Mouse (Mus musculus): ENCODE data around the gene Kif6. TPM values are rescaled to one million over a fixed set of nuclear protein-coding genes. Genes with fewer than 3 reads are reported as not detected.

The Kif6 gene
- total RNA-seq, 2 experiments from 2014 or later, result 1.4 to 2.2 TPM

DNA sequence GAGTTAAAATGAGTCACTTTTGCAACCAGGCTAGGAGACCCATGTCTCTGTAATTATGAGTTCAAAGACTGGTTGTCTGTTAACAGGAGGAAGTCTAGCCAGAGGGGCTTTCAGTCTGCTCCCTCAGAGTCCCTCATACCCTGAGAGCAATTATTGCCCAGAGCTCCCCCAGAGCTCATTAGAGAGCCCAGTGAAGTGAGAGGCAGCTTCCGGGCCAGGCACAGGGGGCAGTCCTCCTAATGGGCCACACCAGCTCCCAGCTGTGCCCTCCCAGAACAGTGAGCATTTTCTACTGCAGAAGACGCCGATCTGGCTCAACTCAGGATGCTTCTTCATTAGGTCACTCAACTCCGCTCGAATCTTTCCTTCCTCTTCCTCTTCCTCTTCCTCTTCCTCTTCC lies 201.8 kb downstream of the Kif6 start:
- DNase-seq (ENCODE audit: low spot score in 2 of 2), result no peak
- intact Hi-C loops (cut with DNase I), result no loop called here

DNA sequence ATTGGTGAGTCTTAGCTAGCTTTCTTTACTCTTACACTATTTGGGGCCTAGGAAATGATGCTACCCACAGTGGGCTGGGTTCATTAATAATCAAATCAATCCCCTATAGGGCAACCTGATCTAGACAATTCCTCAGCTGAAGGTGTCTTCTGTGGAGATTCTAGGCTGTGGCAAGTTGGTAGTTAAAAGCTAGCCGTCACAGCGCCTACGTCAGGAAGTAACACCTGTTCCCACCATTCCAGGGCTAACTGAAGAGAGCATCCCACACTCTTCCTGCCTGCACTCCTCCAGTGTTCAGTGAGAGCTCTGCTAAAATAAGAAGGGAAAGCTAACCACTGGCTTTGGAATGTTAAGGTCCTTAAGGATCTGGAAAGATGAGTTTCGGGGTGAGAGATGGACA lies 205.3 kb downstream of the Kif6 start:
- peak; percentile 49 to 90 for DNase-seq (ENCODE audit: low spot score in 2 of 2)
- intact Hi-C loops (cut with DNase I), result loop anchor here (1.0 to 5.0 kb wide), 2 partner anchors 62 to 154 kb away; no protein-coding TSS in a partner anchor

DNA sequence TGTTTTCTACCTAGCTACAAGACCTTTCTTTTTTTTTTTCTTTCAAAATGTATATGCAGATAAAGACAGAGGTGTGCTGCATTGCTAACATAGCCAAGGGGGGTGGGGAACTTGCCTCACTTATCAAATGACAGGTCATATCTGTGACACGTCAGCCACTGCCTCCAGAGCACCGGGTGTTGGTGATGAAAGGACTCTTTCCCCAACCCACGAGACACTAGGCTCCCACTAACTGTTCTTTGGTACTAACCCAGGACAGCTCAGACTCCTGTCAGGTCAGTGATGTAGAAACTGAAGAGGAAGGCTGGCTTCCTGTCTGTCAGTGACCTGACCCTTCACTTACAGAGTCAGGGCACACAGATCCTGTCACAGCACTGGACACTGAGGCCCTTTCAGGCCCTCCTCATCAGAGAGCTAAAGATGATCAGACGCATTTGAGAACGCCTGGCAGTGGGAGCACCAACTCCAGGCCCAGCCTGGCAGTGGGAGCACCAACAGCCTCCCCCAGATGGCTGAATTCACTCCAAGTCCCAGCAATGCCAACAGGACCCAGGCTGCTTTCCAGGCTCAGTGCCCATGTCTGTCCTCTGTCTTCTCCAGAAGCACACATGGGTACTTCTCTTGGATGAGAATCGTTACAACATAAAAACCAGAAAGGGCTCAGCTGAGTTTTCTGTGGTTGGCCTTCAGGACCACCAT lies 209.4 kb downstream of the Kif6 start:
- peak in 1 of 2 experiments; percentile 40 for DNase-seq (ENCODE audit: low spot score in 2 of 2)
- intact Hi-C loops (cut with DNase I), result loop anchor here (5.0 kb wide), 1 partner anchor 58 kb away; no protein-coding TSS in a partner anchor

DNA sequence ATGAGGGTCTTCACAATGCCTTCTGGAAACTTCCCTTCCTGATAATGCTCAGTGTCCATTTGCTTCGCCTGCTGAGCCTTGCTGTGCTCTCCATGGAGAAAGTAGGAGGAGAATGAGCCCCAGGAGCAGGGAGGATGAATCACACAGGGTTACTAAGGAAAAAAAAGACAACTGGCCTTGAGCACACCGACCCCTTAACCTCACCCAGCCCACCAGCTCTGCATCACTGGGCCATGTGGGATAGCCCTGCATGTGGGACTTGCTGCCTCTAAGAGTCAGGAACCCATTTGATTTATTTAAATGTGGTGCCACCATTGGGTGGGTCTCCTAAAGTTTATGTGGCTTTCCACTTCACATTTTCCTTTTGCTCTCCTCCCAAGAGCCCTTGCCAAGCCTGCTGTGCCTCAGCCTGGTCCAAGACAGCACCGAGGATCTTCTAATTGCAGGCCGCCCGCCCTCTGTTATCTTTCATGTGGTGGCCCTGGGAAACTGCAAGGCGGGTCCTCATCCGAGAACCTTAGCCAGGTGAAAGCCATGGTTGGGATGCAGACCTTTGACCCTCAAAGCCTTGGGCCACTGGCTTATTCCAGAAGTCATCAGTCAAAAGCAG lies 210.0 kb downstream of the Kif6 start:
- intact Hi-C loops (cut with DNase I), result loop anchor here (5.0 kb wide), 1 partner anchor 57 kb away; no protein-coding TSS in a partner anchor
- no peak for DNase-seq (ENCODE audit: low spot score in 2 of 2)

DNA sequence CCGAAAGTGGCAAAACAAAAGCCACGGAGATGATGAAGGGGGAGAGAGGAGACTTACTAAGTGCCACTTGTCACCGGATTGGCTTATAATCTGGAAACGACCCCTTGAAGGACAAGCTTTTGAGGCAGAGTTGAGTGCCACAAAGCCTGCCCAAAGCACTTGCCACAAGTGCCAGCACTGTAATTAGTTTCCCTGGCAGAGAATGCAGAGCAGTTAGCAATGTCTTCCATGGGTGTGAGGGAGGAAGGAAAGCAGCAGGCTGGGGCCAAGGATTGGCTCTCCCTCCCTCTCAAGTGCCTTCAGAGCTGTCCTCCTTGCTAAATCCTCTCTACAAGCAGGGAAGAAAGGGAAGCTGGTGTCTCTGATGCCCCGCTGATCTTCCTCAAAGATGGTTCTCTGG lies 210.9 kb downstream of the Kif6 start:
- intact Hi-C loops (cut with DNase I), result no loop called here
- peak in 1 of 2 experiments; percentile 22 for DNase-seq (ENCODE audit: low spot score in 2 of 2)

DNA sequence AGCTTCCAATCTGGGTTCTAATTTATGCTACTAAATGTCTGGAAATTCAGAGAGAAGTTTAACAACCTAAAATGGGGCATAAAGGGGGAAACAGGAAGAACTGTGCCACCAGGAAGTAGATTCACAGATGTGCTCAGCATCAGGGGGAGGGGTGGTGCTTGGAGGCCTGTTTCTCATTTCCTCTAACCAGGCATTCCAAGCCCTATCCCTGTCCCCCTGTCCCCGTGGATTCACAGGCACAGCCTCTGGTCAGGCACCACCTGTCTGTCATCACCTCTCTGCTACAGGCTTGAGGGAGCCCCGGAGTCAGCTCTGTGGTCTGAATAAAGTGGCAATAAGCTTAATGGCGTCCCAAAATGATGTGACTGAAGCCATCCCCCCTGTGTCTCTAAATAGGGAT lies 216.8 kb downstream of the Kif6 start:
- no peak for DNase-seq (ENCODE audit: low spot score in 2 of 2)
- intact Hi-C loops (cut with DNase I), result no loop called here

DNA sequence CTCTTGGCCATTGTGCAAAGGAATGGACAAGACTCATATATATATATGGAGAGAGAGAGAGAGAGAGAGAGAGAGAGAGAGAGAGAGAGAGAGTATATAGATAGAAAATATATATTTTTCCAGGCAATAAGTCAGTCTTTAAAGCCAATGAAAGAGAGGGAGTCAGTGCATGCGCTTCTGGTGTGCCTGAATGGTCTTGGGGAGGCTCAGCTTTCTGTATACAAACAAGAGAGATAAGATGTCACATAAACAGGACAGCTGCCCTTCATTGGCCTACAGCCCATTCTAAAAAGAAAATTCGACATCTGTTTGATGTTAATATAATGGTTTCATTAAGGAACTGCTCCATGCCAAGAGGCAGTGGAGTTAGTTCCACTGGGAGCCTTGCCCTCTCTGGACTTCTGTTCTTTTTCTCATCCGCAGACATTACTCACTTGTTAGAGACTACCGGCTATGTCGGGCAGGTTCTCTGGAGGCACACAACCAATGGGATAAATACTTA lies 219.2 kb downstream of the Kif6 start:
- intact Hi-C loops (cut with DNase I), result no loop called here
- no peak for DNase-seq (ENCODE audit: low spot score in 2 of 2)

DNA sequence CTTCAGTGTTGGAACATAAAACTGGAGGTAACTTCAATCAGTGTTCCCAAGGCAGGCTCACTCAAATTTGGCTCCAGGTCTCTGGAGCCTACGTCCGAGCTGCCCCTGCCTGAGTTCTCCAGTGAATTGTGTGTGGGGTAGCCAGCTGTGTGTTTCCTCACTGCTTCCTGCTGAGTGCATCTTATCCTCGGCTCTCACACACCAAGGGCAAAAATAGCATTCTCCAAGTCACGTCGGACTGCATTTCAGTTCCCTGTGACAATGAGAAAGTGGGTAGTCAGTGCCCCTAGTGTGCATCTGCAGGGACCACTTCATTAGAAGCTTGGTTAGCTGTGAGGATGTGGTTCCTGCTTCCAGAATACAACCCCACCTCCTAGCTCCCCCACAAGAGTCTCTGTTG lies 222.5 kb downstream of the Kif6 start:
- no peak for DNase-seq (ENCODE audit: low spot score in 2 of 2)
- intact Hi-C loops (cut with DNase I), result no loop called here

DNA sequence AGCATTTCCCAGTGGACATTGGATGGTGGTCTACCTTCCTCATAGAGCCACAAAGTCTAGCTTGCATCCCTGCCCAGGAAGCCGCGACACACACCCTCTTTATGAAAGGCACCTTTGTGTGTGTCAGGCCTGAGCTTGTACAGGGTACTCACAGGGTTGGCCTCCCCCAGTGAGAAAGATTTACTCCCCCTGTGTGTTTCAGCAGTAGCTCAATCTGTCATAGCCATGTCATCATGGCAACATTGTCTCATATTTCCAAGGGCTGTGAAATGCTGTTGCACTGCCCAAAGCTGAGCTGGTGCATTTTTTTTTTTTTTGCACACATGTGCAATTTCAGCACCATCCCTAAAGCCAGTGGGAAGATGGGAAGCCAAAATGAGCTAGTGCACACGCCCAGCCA lies 224.3 kb downstream of the Kif6 start:
- DNase-seq (ENCODE audit: low spot score in 2 of 2), result no peak

DNA sequence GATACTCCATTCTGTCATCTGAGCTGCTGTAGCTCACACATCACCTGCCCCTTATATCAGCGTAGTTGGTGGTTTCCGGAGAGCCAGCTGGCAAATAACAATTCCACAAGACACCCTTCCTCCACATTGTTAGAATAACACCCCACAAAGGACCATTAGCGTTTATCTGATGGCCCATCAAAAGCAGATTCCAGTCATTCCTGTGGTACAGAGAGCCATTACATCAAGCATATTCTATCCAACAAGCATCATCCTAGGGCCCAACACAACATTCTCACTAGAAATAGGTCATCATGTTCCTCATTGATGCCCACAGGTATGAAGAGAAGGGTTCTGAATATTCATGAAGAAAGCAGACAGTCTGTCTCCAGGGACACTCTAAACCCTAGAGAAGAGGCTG lies 236.3 kb downstream of the Kif6 start:
- intact Hi-C loops (cut with DNase I), result no loop called here
- DNase-seq (ENCODE audit: low spot score in 2 of 2), result no peak

More for the DNA sequence above, 224.3 kb downstream of the Kif6 start:
- intact Hi-C loops (cut with DNase I), result no loop called here

DNA sequence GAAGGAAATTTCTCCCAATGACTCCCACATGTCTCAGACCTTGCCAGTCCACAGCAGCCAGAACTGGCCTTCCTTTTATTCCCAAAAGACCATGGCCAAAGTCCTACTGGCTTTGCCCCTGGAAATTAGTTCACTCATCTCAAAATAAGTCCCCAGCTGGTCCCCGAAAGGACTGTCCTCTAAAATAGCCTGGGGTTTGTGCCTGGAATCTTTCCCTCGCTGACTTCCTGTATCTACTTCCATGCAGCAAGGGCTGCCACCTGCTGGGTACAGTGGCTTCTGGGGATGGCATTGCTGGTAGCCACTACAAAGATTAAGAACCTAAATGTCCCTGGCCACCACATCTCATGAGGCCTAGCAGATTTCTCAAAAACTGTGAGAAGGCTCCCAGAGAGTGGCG lies 237.2 kb downstream of the Kif6 start:
- DNase-seq (ENCODE audit: low spot score in 2 of 2), result peak; percentile 24 to 41
- intact Hi-C loops (cut with DNase I), result no loop called here

DNA sequence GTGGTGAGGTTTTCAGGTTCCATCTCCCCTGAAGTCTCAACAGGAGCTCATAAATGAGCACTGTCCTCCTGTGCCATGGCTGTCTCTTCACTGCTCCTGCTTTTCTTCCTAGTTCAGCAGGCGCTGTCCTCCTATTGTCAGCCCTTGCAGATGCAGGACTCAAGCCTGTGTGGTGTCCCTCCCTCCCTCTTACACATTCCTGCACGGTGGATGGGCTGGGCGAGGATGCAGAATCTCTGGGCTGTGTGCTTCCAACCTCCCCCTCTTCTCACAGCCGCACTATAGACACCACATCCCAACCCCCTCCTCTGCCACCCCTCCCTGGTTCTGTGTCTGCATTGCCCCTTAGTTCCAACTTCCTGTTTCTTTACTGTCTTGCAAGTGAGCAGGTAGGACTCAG lies 240.8 kb downstream of the Kif6 start:
- intact Hi-C loops (cut with DNase I), result no loop called here
- DNase-seq (ENCODE audit: low spot score in 2 of 2), result no peak

DNA sequence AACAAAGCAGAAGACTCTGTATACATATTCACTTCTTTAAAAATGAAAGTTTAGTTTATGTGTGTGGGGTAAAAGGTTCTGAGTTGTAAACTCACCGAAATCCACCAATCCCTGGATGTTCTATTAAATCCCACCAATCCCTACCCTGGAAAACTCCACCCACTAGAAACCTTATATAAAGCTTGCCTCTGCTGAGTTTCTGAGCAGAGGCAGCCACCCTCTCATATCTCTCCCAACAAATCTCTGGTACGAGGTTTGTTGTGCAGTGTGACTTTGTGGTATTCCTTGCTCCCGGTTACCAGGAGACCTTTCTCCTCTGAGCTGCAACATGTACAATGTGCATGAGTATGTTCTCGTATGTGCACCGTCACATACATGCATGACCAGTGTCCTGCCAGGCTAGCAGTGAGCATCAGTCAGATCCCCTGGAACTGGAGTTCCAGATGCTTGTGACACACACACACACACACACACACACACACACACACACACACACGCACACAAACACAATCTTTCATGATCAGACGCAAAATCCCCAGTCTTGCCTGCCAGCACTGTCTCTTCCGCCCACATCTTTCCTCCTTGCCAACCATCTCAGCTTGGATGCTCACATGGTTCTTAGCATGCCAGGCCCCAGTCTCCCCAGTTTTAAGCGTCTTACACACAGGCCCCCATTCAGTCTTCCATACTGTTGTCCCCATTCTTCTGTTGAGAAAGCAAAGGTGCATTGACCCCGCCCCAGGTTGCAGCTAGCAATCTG lies 245.3 kb downstream of the Kif6 start:
- intact Hi-C loops (cut with DNase I), result no loop called here
- DNase-seq (ENCODE audit: low spot score in 2 of 2), result peak; percentile 38 to 78

DNA sequence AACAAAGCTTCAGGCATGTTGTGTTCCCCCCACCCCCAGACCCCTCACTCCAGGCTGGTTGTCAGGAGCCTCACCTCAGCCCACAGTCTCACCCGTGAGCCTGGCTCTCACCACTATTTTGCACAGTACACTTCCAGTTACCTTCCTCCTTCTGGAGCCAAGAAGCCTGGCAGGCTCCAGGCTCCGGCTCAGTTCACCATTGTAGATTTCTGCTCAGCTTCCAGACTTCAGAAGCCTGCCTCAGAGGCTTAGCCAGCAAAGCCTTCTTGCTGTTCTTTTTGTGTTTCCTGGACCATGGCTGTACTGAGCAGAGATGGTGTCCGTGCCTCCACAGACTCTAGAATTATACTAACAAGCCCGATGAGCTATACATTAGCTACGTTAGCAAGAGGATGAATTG lies 248.7 kb downstream of the Kif6 start:
- peak in 1 of 2 experiments; percentile 51 for DNase-seq (ENCODE audit: low spot score in 2 of 2)
- intact Hi-C loops (cut with DNase I), result no loop called here

DNA sequence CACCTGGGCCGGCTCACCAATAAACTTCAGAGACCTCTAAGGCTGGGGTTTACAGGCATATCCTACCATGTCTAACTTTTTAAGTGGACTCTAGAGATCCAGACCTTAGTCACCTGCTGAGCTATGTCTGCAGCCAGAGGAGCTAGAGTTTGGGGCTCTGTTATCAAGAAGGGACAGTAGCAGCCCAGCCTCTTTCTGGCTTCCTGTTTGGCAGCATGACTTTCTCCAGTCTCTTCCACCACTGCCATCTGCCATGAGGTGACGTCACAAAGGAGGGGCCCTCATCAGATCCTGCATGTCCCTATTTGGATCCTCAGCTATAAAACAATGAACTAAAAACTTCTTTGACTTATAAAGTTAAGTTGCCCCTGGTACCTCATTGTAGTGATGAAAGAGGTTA lies 250.7 kb downstream of the Kif6 start:
- intact Hi-C loops (cut with DNase I), result no loop called here
- DNase-seq (ENCODE audit: low spot score in 2 of 2), result no peak

DNA sequence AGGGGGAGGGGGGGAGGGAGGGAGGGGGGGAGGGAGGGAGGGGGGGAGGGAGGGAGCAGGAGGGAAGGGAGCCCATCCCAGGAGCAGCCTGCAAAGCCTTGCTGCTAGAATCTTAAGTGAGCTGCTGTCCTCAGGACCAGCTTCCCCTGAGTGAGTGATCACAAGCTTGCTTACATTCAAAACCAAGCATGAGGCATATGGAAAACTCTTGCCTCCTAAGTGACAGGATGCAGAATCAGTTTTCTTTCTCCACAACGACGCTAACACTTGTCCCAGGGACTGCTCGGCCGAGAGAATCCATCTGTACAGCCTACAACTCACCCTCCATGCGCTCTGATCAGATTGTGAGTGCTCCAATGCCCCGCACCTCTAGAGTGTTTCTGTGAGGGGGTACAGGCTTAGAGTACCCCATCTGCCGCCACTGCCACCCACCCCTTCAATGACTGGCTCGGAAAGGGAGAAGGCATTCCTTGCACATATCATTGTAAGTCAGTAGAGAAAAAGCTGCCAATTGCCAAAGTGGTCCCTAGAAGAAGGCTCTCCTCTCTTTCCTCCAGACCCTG lies 251.8 kb downstream of the Kif6 start:
- no peak for DNase-seq (ENCODE audit: low spot score in 2 of 2)

DNA sequence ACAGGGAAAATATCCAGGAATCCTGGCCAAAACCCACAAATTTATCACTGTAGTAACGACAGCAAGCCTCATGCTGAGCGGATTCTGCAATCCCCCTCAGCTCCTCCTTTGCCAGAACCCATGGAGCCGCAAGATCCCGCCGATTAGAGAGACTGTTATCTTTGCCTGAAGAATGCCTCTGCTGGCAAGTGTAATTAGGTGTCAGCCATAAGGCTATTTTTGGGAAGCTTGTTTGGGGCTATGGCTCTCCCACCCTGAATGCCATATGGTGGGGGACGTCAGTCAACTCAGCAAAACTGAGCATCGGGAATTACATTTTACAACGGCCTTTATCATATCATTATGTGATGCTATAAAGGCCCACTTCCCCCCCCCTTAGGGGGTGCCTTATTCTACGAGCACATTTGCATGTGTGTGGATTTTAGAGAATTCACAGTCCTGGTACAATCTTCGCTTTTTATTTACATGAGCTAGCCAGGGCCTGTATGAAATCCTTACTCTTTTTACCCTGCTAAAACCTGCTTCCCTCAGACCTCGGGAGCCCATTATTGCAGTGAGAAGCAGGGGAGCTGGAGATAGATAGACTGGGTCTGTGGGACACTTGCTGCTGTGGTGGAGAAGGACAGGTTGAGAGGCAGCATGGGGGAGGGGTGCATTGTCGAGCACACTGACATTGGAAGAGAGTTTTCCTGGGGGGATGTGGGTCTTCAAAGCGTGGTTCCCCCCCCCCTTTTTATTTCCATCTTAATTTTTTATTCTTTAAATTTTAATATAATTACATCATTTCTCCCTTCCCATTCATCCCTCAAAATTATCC lies 252.6 kb downstream of the Kif6 start:
- peak in 1 of 2 experiments; percentile 42 for DNase-seq (ENCODE audit: low spot score in 2 of 2)
- intact Hi-C loops (cut with DNase I), result no loop called here

More for the DNA sequence above, 251.8 kb downstream of the Kif6 start:
- intact Hi-C loops (cut with DNase I), result no loop called here

DNA sequence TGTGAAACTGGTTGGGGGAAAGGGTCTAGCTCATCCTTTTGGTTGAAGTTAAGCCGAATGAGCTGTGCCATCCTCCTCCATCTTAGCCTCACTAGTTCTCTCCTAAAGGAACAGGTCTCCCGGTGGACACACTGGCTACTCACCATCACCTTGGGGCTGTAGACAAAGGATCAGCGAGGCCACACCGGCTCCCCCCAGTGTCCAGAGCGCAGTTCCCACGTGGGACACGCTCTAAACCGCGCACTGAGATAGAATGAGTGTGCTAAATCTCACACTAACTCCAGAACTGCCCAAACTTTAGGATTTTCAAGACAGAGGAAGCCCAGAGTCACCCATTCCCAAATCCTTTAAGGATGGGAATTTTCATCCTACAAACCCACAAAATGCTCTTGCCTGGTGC lies 254.3 kb downstream of the Kif6 start:
- no peak for DNase-seq (ENCODE audit: low spot score in 2 of 2)
- intact Hi-C loops (cut with DNase I), result no loop called here

DNA sequence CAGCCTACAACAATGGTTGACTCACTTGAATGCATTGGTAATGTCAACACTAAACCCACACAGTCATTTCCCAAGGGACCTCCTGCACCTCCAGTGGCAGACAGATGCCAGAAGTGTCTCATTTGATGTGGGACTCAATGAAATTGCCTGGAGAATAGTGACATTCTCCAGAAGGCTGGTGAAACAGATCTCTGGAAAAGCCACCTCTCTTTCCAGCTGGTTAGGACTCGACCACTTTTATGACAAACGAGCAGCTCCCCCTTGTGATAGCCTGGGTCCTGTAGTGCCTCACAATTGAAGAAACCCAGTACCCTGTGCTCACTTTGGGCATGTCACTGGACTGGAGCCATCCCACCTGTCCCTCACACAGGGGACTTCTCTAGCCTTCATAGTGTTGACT lies 257.4 kb downstream of the Kif6 start:
- DNase-seq (ENCODE audit: low spot score in 2 of 2), result peak in 1 of 2 experiments; percentile 30
- intact Hi-C loops (cut with DNase I), result no loop called here

All from left cerebral cortex, postnatal 25 days (tissue).